Mouse (Mus musculus) embryonic facial prominence, embryonic 10.5 days (tissue): Measurements from ENCODE around the gene Ints1. TPM values are rescaled to one million over a fixed set of nuclear protein-coding genes. Genes with fewer than 3 reads are reported as not detected.

Experiments
- DNase-seq: peaks from one replicate; pipeline ENCODE4 v3.0.0-alpha.2; 2017; ENCODE audit warnings: low spot score
- H3K27ac ChIP-seq: fragments of 300-500 bp; sonication (generic); replicated peaks from 2 replicates; pipeline ENCODE4 v1.5.1; 2016; ENCODE audit warnings: mild to moderate bottlenecking
- H3K27me3 ChIP-seq: fragments of 300-500 bp; sonication (generic); replicated peaks from 2 replicates; pipeline ENCODE4 v1.6.1; 2016; ENCODE audit warnings: low read depth, mild to moderate bottlenecking; ENCODE audit not compliant: poor library complexity, severe bottlenecking
- H3K36me3 ChIP-seq: fragments of 300-500 bp; sonication (generic); replicated peaks from 2 replicates; pipeline ENCODE4 v1.6.1; 2016; ENCODE audit warnings: mild to moderate bottlenecking, moderate library complexity
- H3K4me1 ChIP-seq: fragments of 300-500 bp; sonication (generic); 2 replicates; pipeline ENCODE4 v1.6.1; 2016
- H3K4me3 ChIP-seq: fragments of 300-500 bp; sonication (generic); 2 replicates; pipeline ENCODE4 v1.5.1; 2016; ENCODE audit warnings: mild to moderate bottlenecking, moderate library complexity
- H3K9me3 ChIP-seq: fragments of 300-500 bp; sonication (generic); 2 replicates; pipeline ENCODE4 v1.6.1; 2016; ENCODE audit warnings: mild to moderate bottlenecking
- WGBS: fragments of 180-500 bp; shearing (Covaris S2); methylation state at CpG from one replicate; pipeline ENCODE4 v1.1.7; 2016; 5-methylcytosine and 5-hydroxymethylcytosine counted together
- polyA plus RNA-seq: library from polyadenylated mRNA; unstranded; fragments of >200 nt; fragmentation: Nextera tagmentation; extraction: Ambion mirVana; gene quantifications from 2 replicates; pipeline ENCODE4 v1.2.1, GENCODE M21; 2016

The Ints1 gene
- polyA plus RNA-seq, 1 experiment from 2014 or later, result 42.6 TPM

GRCm38 (mm10) chr5:139798168-139798900 is 22.9 kb upstream of the Ints1 start:
- H3K9me3 ChIP-seq, result no peaks in the 10 kb centered on the region
- peak overlapping the region; percentile 39 for H3K4me3 ChIP-seq
- H3K4me1 ChIP-seq, result peaks cover 66% of the 10 kb centered on the region
- peak overlapping the region; percentile 81 for H3K27ac ChIP-seq
- H3K27me3 ChIP-seq, result no peaks in the 10 kb centered on the region; the same call in 1 of the 2 replicates
- H3K36me3 ChIP-seq, result peaks cover 31% of the 10 kb centered on the region
- no peak for DNase-seq
- WGBS, result 58% methylated on average over 12 of the region's 12 CpGs

- Histone ChIP-seq H3K9me3 (no peaks in the 10 kb centered on the region), H3K27ac (peak overlapping the region; percentile 81), H3K36me3 (peaks cover 31% of the 10 kb centered on the region), H3K4me1 (peaks cover 66% of the 10 kb centered on the region), H3K27me3 (no peaks in the 10 kb centered on the region; the same call in 1 of the 2 replicates), H3K4me3 (peak overlapping the region; percentile 39)
- 36% methylated on average over 11 of the region's 11 CpGs for WGBS
- peak; percentile 75 for DNase-seq
Measured at GRCm38 (mm10) chr5:139797473-139798167, 22.1 kb upstream of the Ints1 start.

DNA sequence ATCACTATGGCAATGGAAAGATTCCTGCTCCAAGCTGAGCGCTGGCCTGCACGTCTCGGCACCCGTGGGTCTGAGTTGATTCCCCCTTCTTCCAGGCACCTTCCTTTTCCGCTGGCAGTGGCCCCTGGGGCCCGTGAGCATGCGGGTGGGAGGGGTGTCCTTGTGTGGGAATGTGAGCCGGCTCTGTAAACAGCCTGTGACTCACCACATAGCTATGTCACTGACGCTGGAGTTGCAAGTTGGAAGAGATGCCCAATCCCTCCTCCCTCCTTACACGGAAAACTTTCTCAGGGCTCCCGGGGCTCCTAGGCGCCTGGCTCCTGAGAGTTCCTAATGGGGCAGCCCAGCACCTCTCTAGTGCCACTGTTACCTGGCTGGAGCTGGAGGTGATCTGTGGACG is 21.4 kb upstream of the Ints1 start:
- Histone ChIP-seq H3K4me1 (peaks cover 71% of the 10 kb centered on the region), H3K27ac (peak overlapping the region; percentile 78), H3K36me3 (peaks cover 30% of the 10 kb centered on the region), H3K9me3 (no peaks in the 10 kb centered on the region), H3K4me3 (peak overlapping the region; percentile 39), H3K27me3 (peaks cover 4% of the 10 kb centered on the region; the same call in 1 of the 2 replicates)
- 29% methylated on average over 13 of the region's 13 CpGs for WGBS
- peak; percentile 64 for DNase-seq

DNA sequence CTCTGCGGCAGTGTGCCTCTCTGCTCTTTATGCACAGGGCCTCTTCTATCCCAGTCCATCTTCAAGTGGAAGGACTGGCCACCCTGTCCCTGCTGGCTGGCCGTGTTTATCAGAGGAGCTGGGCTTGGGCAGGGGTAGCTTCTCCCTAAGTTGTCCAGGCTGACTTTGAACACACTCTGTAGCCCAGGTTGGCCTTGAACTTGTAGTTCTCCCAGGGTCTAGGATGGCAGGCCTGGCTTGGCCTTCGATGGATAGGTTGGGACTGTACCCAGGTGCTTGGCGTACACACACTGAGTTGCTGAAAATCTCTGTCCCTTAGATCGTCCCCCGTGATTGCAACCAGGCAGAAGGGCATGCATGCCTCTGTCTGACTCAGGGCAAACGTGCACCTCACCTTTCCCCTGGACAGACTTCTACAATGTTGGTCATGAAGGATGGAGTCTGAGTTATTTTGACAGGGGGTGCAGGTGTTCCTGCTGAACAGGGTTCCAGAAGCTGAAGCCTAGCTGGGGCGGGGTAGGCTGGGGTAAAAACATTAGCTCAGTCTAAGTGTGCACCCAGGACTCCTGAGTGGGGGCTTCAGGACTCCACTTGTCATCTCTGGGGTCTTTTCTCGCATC is 20.6 kb upstream of the Ints1 start:
- peaks cover 4% of the 10 kb centered on the region; the same call in 1 of the 2 replicates for H3K27me3 ChIP-seq
- H3K9me3 ChIP-seq, result no peaks in the 10 kb centered on the region
- peaks cover 79% of the 10 kb centered on the region for H3K4me1 ChIP-seq
- 83% methylated on average over 9 of the region's 9 CpGs for WGBS
- DNase-seq, result no peak
- H3K4me3 ChIP-seq, result no peak overlapping the region
- H3K36me3 ChIP-seq, result peaks cover 22% of the 10 kb centered on the region
- H3K27ac ChIP-seq, result peak overlapping the region; percentile 78

GRCm38 (mm10) chr5:139794938-139795337 is 19.5 kb upstream of the Ints1 start:
- Histone ChIP-seq H3K27me3 (peaks cover 4% of the 10 kb centered on the region; the same call in 1 of the 2 replicates), H3K36me3 (peaks cover 10% of the 10 kb centered on the region), H3K4me1 (peaks cover 83% of the 10 kb centered on the region), H3K4me3 (no peak overlapping the region), H3K9me3 (no peaks in the 10 kb centered on the region), H3K27ac (0 out of 2 replicates have a peak overlapping the region, but pooled peaks have one; percentile 4)
- no peak for DNase-seq
- 75% methylated on average over 10 of the region's 10 CpGs for WGBS

- Histone ChIP-seq H3K9me3 (no peaks in the 10 kb centered on the region), H3K4me1 (peaks cover 82% of the 10 kb centered on the region), H3K27ac (no peak overlapping the region), H3K4me3 (no peak overlapping the region), H3K36me3 (peaks cover 2% of the 10 kb centered on the region; the same call in 1 of the 2 replicates), H3K27me3 (peaks cover 4% of the 10 kb centered on the region; the same call in 1 of the 2 replicates)
- DNase-seq, result no peak
- WGBS, result 86% methylated on average over 5 of the region's 5 CpGs
Measured at GRCm38 (mm10) chr5:139794137-139794536, 18.7 kb upstream of the Ints1 start.

DNA sequence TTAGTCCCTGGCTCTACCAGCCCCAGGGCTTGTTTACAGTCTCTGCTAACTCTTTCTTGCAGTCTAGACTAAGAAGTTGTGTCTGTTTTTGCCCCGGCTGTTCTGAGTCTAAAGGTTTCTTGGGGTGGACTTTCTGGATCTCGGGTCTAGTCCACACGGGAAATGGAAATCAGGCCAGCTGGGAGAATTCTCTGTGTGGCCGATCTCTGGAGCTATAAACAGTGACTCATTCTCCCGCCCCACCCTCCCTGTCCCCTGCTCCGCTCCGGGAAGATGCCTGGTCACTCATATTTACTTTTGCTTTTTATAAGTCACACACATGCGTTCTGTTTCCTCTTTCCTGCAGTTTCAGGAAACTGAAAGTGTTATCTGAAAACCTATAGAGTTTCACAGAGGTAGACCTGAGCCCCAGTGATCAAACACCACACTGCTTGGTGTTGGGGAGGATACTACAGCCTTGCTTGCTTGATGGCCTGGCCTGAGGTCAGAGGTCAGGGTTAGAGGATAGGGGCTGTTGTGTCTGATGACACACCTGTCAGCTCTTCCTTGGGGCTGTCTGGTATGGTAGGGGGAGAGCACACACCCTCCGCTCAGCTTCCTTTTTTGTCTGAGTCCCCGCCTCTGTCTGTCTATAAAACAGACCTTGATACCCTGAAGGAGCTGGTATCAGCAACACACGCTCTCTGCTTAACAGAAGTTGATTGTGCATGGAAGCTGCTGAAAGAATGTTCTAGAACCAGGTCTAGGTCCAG is 18.0 kb upstream of the Ints1 start:
- peaks cover 75% of the 10 kb centered on the region for H3K4me1 ChIP-seq
- H3K27ac ChIP-seq, result no peak overlapping the region
- H3K9me3 ChIP-seq, result no peaks in the 10 kb centered on the region
- peaks cover 4% of the 10 kb centered on the region; the same call in 1 of the 2 replicates for H3K27me3 ChIP-seq
- WGBS, result 75% methylated on average over 11 of the region's 11 CpGs
- peak overlapping the region; percentile 87 for H3K4me3 ChIP-seq
- H3K36me3 ChIP-seq, result no peaks in the 10 kb centered on the region
- DNase-seq, result no peak

- WGBS, result 73% methylated on average over 3 of the region's 3 CpGs
- H3K27me3 ChIP-seq, result peaks cover 4% of the 10 kb centered on the region; the same call in 1 of the 2 replicates
- H3K36me3 ChIP-seq, result no peaks in the 10 kb centered on the region
- DNase-seq, result no peak
- H3K4me3 ChIP-seq, result peak overlapping the region; percentile 87
- no peaks in the 10 kb centered on the region for H3K9me3 ChIP-seq
- H3K27ac ChIP-seq, result no peak overlapping the region
- peaks cover 70% of the 10 kb centered on the region for H3K4me1 ChIP-seq
Measured at GRCm38 (mm10) chr5:139792966-139793337, 17.5 kb upstream of the Ints1 start.

- Histone ChIP-seq H3K9me3 (no peaks in the 10 kb centered on the region), H3K4me3 (peak overlapping the region; percentile 87), H3K27me3 (peaks cover 4% of the 10 kb centered on the region; the same call in 1 of the 2 replicates), H3K4me1 (peaks cover 63% of the 10 kb centered on the region), H3K27ac (peak overlapping the region; percentile 82), H3K36me3 (no peaks in the 10 kb centered on the region)
- no peak for DNase-seq
- WGBS, result 27% methylated on average over 11 of the region's 11 CpGs
Measured at GRCm38 (mm10) chr5:139792159-139792775, 16.8 kb upstream of the Ints1 start.

- peaks cover 55% of the 10 kb centered on the region for H3K4me1 ChIP-seq
Measured at GRCm38 (mm10) chr5:139791227-139792158, 16.0 kb upstream of the Ints1 start, which contains the start of gene Mafk. Gene Mafk (plus strand): TSS chr5:139791513.

DNA sequence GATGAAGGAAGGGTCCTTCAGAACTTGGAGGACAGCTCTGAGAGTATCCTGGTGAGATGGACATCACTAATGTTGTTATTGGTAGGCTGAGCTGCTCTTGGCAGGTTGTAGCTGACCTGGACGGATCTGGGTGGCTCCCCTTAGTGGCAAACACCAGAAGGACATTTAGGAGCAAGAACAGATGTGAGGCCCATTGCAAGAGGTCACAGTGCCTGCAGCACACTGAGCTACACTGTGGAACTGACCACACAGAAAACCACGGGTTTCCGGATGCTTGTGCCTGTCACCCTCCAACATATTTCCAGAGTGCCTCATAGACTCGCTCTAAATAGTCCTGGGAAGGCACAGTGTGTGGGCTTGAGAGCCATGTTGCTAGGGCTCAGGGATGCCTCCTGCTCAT is 14.0 kb upstream of the Ints1 start:
- H3K4me1 ChIP-seq, result peaks cover 37% of the 10 kb centered on the region
- H3K9me3 ChIP-seq, result no peaks in the 10 kb centered on the region
- 59% methylated on average over 4 of the region's 4 CpGs for WGBS
- 0 out of 2 replicates have a peak, but pooled peaks cover 4% of the 10 kb centered on the region for H3K27me3 ChIP-seq
- no peak overlapping the region for H3K27ac ChIP-seq
- H3K4me3 ChIP-seq, result no peak overlapping the region
- H3K36me3 ChIP-seq, result no peaks in the 10 kb centered on the region
- DNase-seq, result no peak

More at GRCm38 (mm10) chr5:139791227-139792158, 16.0 kb upstream of the Ints1 start, which contains the start of gene Mafk:
- Histone ChIP-seq H3K4me3 (peak within 1 kb of the TSS; percentile 87), H3K36me3 (no peaks in the 10 kb centered on the region), H3K27ac (peak within 1 kb of the TSS; percentile 82), H3K27me3 (peaks cover 4% of the 10 kb centered on the region; the same call in 1 of the 2 replicates), H3K9me3 (no peaks in the 10 kb centered on the region)
- WGBS, result under 1% methylated on average over 92 of the region's 92 CpGs
- peak; percentile 98 for DNase-seq
